In the genomic region with DNA sequence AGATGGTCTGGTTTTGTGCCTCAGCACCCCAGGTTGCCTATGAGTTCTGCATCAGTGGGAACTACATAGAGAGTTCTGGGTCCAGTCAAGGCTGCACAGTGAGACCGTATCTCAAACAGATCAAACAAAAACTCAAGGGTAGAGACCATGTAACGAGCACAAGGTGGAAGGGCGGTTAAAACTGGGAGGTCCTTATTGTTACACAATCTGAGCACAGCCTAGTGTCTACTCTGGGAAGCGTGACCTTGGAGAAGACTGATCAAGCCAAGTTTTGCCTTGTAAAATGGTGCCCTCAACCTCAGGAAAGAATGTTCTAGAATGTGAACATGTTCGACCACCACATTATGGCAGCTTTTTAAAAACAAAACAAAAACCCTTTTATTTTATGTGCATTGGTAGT, we compare ENCODE assay signal across 24 mouse cellular contexts.
"Had no signal": no experiment of that assay in that cellular context is flagged by ENCODE, and none has a peak within 500 bp of the region (broad histone marks: within the 10 kb centered on the region; RNA-seq: fewer than 3 reads in every experiment).

No protein-coding gene starts in this region.

- H3K4me2 ChIP-seq: heart, embryonic 11.5 days; heart, embryonic 13.5 days; heart, embryonic 15.5 days; hindbrain, embryonic 13.5 days; hindbrain, embryonic 15.5 days; kidney, embryonic 15.5 days; limb, embryonic 12.5 days had no signal

- H3K9me3 ChIP-seq: heart, embryonic 13.5 days; heart, embryonic 15.5 days; hindbrain, embryonic 13.5 days; hindbrain, embryonic 15.5 days; kidney, embryonic 15.5 days; limb, embryonic 10.5 days; limb, embryonic 12.5 days had no signal

- ATAC-seq: hindbrain, postnatal 0 days; intestine, embryonic 16.5 days had no signal

- H3K27ac ChIP-seq: heart, adult 2 months; heart, embryonic 13.5 days; heart, embryonic 15.5 days; hindbrain, embryonic 13.5 days; hindbrain, embryonic 15.5 days; hindbrain, postnatal 0 days; kidney, embryonic 15.5 days; kidney, postnatal 0 days; layer of hippocampus, adult 2 months; left cerebral cortex, adult 2 months; limb, embryonic 10.5 days; limb, embryonic 12.5 days had no signal

- H3K9ac ChIP-seq: heart, embryonic 13.5 days; heart, embryonic 15.5 days; hindbrain, embryonic 13.5 days; hindbrain, embryonic 15.5 days; kidney, embryonic 15.5 days; limb, embryonic 12.5 days had no signal

- H3K27me3 ChIP-seq: heart, embryonic 13.5 days; heart, embryonic 15.5 days; hindbrain, embryonic 13.5 days; kidney, embryonic 15.5 days; limb, embryonic 12.5 days had no signal

- H3K4me3 ChIP-seq: heart, adult 2 months; heart, embryonic 13.5 days; heart, embryonic 15.5 days; hindbrain, embryonic 13.5 days; hindbrain, embryonic 15.5 days; kidney, embryonic 15.5 days; layer of hippocampus, adult 2 months; left cerebral cortex, adult 2 months; limb, embryonic 10.5 days; limb, embryonic 12.5 days had no signal

- H3K4me1 ChIP-seq: heart, embryonic 13.5 days; heart, embryonic 15.5 days; hindbrain, embryonic 13.5 days; hindbrain, embryonic 15.5 days; kidney, embryonic 15.5 days; limb, embryonic 10.5 days; limb, embryonic 12.5 days had no signal

- DNase-seq: gastrocnemius, postnatal 14 days; gastrocnemius, postnatal 36 days; heart, adult 11 months; heart, adult 2 months; heart, postnatal 14 days; heart, postnatal 36 days; kidney, adult 11 months; kidney, adult 2 months; kidney, adult 9 months; kidney, postnatal 25 days; kidney, postnatal 4 days had no signal

- H3K36me3 ChIP-seq: heart, embryonic 13.5 days; heart, embryonic 15.5 days; hindbrain, embryonic 13.5 days; hindbrain, embryonic 15.5 days; kidney, embryonic 15.5 days; limb, embryonic 10.5 days; limb, embryonic 12.5 days had no signal
